Mouse (Mus musculus) forebrain, postnatal 0 days (tissue): ENCODE measurements around the gene Bloc1s2. TPM values are rescaled to one million over a fixed set of nuclear protein-coding genes. Genes with fewer than 3 reads are reported as not detected.
"Not testable (repeated sequence)": the region's sequence is repeated elsewhere in the genome, so short reads cannot be mapped to it uniquely, and the experiment has no call there.

Experiments used
- ATAC-seq: fragments of 200-750 bp; cut with Nextera tagmentation; 2 replicates; pipeline ENCODE4 v1.8.0; 2017; ENCODE audit warnings: mild to moderate bottlenecking, moderate library complexity
- DNase-seq: peaks from one replicate; pipeline ENCODE4 v3.0.0-alpha.2; 2015
- H3K27ac ChIP-seq: fragments of 300-500 bp; sonication (generic); 2 replicates; pipeline ENCODE4 v1.5.1; 2014; ENCODE audit warnings: low read depth, mild to moderate bottlenecking, antibody characterized with exemption, low read length, moderate library complexity, mixed read lengths
- H3K27me3 ChIP-seq: fragments of 300-500 bp; sonication (generic); 2 replicates; pipeline ENCODE4 v1.6.1; 2014; ENCODE audit warnings: mild to moderate bottlenecking, low read length, mixed read lengths; ENCODE audit not compliant: insufficient read depth
- H3K36me3 ChIP-seq: fragments of 300-500 bp; sonication (generic); 2 replicates; pipeline ENCODE4 v1.6.1; 2014; ENCODE audit warnings: mild to moderate bottlenecking, moderate library complexity; ENCODE audit not compliant: insufficient read depth
- H3K4me1 ChIP-seq: fragments of 300-500 bp; sonication (generic); 2 replicates; pipeline ENCODE4 v1.6.1; 2014; ENCODE audit warnings: antibody characterized with exemption; ENCODE audit not compliant: insufficient read depth
- H3K4me2 ChIP-seq: fragments of 300-500 bp; sonication (generic); 2 replicates; pipeline ENCODE4 v1.6.1; 2014; ENCODE audit warnings: low read depth, mild to moderate bottlenecking, moderate library complexity
- H3K4me3 ChIP-seq: fragments of 300-500 bp; sonication (generic); 2 replicates; pipeline ENCODE4 v1.5.1; 2014; ENCODE audit warnings: low read depth, low read length, mixed read lengths
- H3K9ac ChIP-seq: fragments of 300-500 bp; sonication (generic); 2 replicates; pipeline ENCODE4 v1.6.1; 2014; ENCODE audit warnings: mild to moderate bottlenecking
- H3K9me3 ChIP-seq: fragments of 300-500 bp; sonication (generic); 2 replicates; pipeline ENCODE4 v1.6.1; 2016; ENCODE audit warnings: low read length
- CTCF ChIP-seq: sonication (generic); IDR thresholded peaks from 2 replicates; pipeline ENCODE4 v1.5.1; 2016; ENCODE audit warnings: antibody characterized with exemption, control low read depth, low read depth
- WGBS: fragments of 180-500 bp; shearing (Covaris S2); extraction: QIAGEN DNeasy Blood & Tissue Kit; methylation state at CpG from one replicate; pipeline ENCODE4 v1.1.7; 2014; 5-methylcytosine and 5-hydroxymethylcytosine counted together
- polyA plus RNA-seq: library from polyadenylated mRNA; unstranded; fragments of >200 nt; fragmentation: Nextera tagmentation; extraction: Ambion mirVana; gene quantifications from 2 replicates; pipeline ENCODE4 v1.2.1, GENCODE M21; 2015
- total RNA-seq: library from RNA; depleted of rRNA; stranded (reverse); fragments of >200 nt; gene quantifications from 2 replicates; pipeline ENCODE4 v1.2.3, GENCODE M21; 2014

Gene Bloc1s2
- total and polyA plus RNA-seq, 2 experiments from 2014 or later, result 65.5 to 205 TPM

GRCm38 (mm10) chr19:44132917-44133316, 13.3 kb downstream of the Bloc1s2 start:
- peaks cover 25% of the 10 kb centered on the region for H3K36me3 ChIP-seq
- no peak overlapping the region for H3K4me3 ChIP-seq
- H3K27ac ChIP-seq, result no peak overlapping the region
- no peaks in the 10 kb centered on the region for H3K9me3 ChIP-seq
- 91% methylated on average over 5 of the region's 5 CpGs for WGBS
- H3K27me3 ChIP-seq, result no peaks in the 10 kb centered on the region
- ATAC-seq (no peak), DNase-seq (no peak)
- no peak overlapping the region for H3K4me2 ChIP-seq
- peaks cover 5% of the 10 kb centered on the region; the same call in 1 of the 2 replicates for H3K4me1 ChIP-seq
- no peak overlapping the region for H3K9ac ChIP-seq
- TF ChIP-seq CTCF, result no peak

DNA sequence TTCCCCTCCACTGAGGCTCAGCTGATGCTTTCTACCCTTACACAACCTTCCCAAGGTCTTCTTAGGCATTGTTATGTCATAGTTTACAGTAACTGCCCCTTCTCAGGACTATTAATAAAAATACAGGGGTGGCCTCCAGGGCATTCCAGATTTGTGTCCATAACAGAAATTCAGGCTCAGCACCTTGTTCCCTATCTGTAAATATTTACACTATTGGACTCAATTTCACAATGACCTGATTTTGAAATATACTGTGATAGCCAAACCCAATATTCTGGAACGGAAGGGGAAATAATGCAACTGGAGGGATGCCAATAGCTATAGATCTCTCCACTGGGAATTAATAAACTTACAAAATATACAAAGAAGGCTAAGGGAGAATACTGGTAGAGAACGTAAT, 17.7 kb downstream of the Bloc1s2 start:
- 92% methylated on average over 2 of the region's 2 CpGs for WGBS
- DNase-seq (no peak), ATAC-seq (no peak)
- no peaks in the 10 kb centered on the region for H3K9me3 ChIP-seq
- H3K4me2 ChIP-seq, result no peak overlapping the region
- no peak for TF ChIP-seq CTCF
- no peaks in the 10 kb centered on the region for H3K27me3 ChIP-seq
- no peak overlapping the region for H3K9ac ChIP-seq
- H3K4me1 ChIP-seq, result no peaks in the 10 kb centered on the region
- peaks cover 60% of the 10 kb centered on the region for H3K36me3 ChIP-seq
- H3K27ac ChIP-seq, result no peak overlapping the region
- no peak overlapping the region for H3K4me3 ChIP-seq

DNA sequence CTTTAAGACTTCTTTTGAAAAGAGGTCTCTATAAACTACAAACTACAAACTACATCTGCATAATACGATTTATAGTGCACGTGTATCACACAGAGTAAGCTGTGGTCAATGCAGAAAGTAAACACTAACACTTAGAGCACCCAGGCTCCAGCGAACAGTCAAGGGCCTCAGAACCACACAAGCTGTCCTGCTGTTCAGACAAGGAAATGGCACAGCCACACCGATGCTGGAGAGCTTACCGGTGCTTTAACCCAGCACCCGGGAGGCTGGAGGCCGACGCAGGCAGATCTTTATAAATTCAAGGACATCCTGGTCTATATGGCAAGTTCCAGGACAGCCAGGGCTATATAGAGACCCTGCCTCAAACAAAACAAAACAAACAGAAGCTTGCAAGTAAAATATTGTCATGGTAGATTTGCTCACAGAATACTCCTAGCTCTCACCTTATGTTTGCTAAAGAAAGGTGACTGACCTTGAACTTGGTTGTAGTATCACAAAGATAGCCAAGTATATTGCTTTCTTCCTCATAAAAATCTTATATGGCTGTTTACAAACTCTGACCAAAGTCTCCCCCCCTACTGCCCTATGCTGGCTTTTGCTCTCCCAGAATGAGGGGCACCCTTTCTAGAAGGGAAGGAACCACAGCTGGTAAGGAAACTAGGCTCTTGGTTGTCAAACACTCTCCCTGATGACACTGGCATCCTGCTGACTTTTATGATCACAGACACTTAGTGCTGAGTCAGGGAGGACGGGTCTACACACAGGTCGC, 18.3 kb downstream of the Bloc1s2 start:
- H3K4me1 ChIP-seq, result no peaks in the 10 kb centered on the region
- no peak overlapping the region for H3K9ac ChIP-seq
- no peaks in the 10 kb centered on the region for H3K27me3 ChIP-seq
- 95% methylated on average over 10 of the region's 10 CpGs for WGBS
- peaks cover 66% of the 10 kb centered on the region for H3K36me3 ChIP-seq
- no peak for TF ChIP-seq CTCF
- no peaks in the 10 kb centered on the region for H3K9me3 ChIP-seq
- DNase-seq (no peak), ATAC-seq (no peak)
- no peak overlapping the region for H3K27ac ChIP-seq
- H3K4me3 ChIP-seq, result no peak overlapping the region
- no peak overlapping the region for H3K4me2 ChIP-seq

GRCm38 (mm10) chr19:44121137-44121536, 25.1 kb downstream of the Bloc1s2 start:
- Histone ChIP-seq H3K9me3 (no peaks in the 10 kb centered on the region), H3K4me1 (no peaks in the 10 kb centered on the region), H3K27me3 (no peaks in the 10 kb centered on the region), H3K27ac (no peak overlapping the region), H3K4me2 (no peak overlapping the region), H3K4me3 (no peak overlapping the region), H3K36me3 (peaks cover 85% of the 10 kb centered on the region), H3K9ac (no peak overlapping the region)
- 93% methylated on average over 7 of the region's 7 CpGs for WGBS
- DNase-seq (no peak), ATAC-seq (no peak)
- no peak for TF ChIP-seq CTCF

DNA sequence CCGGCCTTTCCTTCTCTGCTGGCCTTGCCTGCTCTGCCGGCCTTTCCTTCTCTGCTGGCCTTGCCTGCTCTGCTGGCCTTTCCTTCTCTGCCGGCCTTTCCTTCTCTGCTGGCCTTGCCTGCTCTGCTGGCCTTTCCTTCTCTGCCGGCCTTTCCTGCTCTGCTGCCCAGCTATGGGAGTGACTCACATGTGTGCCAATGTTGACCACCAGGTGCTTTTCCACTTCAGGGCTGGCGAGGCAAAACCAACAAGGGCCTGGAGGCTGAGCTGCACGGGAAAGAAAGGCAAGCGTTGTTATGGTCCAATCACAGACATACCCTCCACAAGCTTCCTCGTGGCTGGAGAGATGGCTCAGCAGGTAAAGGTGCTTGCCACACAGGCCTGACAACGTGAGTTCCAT, 25.6 kb downstream of the Bloc1s2 start:
- H3K36me3 ChIP-seq, result peaks cover 88% of the 10 kb centered on the region
- not testable (repeated sequence) for H3K9me3 ChIP-seq, ATAC-seq, H3K27ac ChIP-seq, H3K4me2 ChIP-seq, H3K4me3 ChIP-seq, H3K27me3 ChIP-seq, H3K9ac ChIP-seq, DNase-seq, H3K4me1 ChIP-seq
- WGBS, result 94% methylated on average over 7 of the region's 9 CpGs

DNA sequence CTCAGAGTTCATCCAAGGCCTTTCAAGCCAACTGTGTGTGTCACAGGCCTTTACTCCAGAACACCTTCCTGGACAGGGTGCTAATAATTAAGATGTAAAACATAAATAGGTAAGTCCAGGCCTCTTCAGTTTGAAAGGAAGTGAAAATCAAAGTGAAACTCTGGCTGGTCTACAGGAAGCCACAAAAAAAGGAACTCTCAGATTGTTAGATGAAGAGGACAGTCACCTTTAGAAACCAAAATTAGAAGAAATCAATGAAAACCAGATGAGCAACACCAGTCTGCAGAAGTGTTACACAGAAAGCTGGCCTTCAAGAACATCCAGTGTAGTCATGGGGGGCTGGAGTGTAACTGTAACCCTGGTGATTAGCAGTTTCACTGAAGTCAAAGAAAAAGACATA, 28.5 kb downstream of the Bloc1s2 start:
- H3K27me3 ChIP-seq, result no peaks in the 10 kb centered on the region
- ATAC-seq, result no peak
- no peak overlapping the region for H3K9ac ChIP-seq
- DNase-seq, result no peak
- TF ChIP-seq CTCF, result no peak
- H3K4me1 ChIP-seq, result no peaks in the 10 kb centered on the region
- H3K4me2 ChIP-seq, result no peak overlapping the region
- no peak overlapping the region for H3K27ac ChIP-seq
- H3K36me3 ChIP-seq, result peaks cover 85% of the 10 kb centered on the region
- H3K9me3 ChIP-seq, result no peaks in the 10 kb centered on the region
- H3K4me3 ChIP-seq, result no peak overlapping the region

- H3K4me3 ChIP-seq, result no peak overlapping the region
- DNase-seq, result peak; percentile 34
- no peaks in the 10 kb centered on the region for H3K9me3 ChIP-seq
- no peak for ATAC-seq
- H3K4me1 ChIP-seq, result 0 out of 2 replicates have a peak, but pooled peaks cover 5% of the 10 kb centered on the region
- WGBS, result 56% methylated on average over 7 of the region's 7 CpGs
- no peak overlapping the region for H3K27ac ChIP-seq
- H3K4me2 ChIP-seq, result no peak overlapping the region
- peak; percentile 54 for TF ChIP-seq CTCF
- H3K9ac ChIP-seq, result no peak overlapping the region
- peaks cover 57% of the 10 kb centered on the region for H3K36me3 ChIP-seq
- no peaks in the 10 kb centered on the region for H3K27me3 ChIP-seq
These were observed 34.5 kb downstream of the Bloc1s2 start for GRCm38 (mm10) chr19:44111706-44112105.
